Mouse (Mus musculus) cerebellum, adult 2 months (tissue): Measurements from ENCODE around the gene Sept14.

Experiments used
- CTCF ChIP-seq: fragments of 200-500 bp; IDR thresholded peaks from 2 replicates; pipeline ENCODE4 v1.5.1; 2011; ENCODE audit warnings: low read depth, mild to moderate bottlenecking, control low read depth, low read length, moderate library complexity, borderline replicate concordance; ENCODE audit not compliant: insufficient read depth
- POLR2A ChIP-seq: fragments of 200-500 bp; IDR thresholded peaks from 2 replicates; pipeline ENCODE4 v1.6.1; 2011; ENCODE audit warnings: low read length, control low read depth, borderline replicate concordance; ENCODE audit not compliant: insufficient read depth

DNA sequence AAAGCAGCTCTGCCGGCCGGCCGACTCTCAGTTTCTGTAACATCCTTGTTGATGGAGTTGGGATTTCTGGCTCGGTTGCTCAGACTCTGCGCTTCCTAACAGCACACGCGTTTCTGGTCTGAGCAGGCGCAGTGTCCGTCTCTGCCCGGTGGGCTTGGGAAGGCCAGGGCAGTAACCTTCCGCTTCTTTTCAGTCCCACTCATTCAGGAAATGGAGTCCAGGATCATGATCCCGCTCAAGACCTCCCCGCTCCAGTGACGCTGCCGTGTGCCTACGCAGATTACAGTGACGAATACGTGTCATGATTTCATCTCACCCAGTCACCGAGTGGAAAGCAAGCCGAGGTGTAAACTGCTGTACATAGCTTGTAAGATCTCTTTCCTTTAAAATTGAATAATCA, 48.6 kb upstream of the Sept14 start:
- TF ChIP-seq POLR2A (no peak), CTCF (no peak)
